Mouse (Mus musculus): ENCODE data around the gene Prkcd.

The Prkcd gene

DNA sequence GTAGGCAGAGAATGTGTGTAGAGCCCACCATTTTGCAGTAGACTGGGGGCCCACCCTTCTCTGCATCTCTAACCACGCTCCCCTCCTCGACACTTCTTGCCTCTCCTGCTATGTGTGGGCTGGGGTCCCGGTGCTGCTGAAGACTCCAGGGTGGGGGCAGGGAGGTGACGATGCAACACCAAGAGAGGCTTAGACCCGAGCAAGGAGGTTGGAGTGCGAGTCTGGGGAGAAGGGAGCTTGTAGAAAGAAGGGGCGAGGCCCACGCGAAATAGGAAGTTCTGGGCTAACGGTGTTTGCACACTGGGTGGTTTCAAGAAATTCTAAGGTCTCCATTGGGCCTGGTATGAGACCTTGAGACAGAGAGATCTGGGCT lies 76.2 kb downstream of the Prkcd start:
- ATAC-seq (ENCODE audit: insufficient number of reproducible peaks, low FRiP score, low TSS enrichment) = 0 out of 2 replicates have a peak, but pooled peaks have one; percentile 9

GRCm38 (mm10) chr14:30548965-30549776 lies 76.8 kb downstream of the Prkcd start:
- ATAC-seq (ENCODE audit: insufficient number of reproducible peaks, low FRiP score, low TSS enrichment) = peak; percentile 81

DNA sequence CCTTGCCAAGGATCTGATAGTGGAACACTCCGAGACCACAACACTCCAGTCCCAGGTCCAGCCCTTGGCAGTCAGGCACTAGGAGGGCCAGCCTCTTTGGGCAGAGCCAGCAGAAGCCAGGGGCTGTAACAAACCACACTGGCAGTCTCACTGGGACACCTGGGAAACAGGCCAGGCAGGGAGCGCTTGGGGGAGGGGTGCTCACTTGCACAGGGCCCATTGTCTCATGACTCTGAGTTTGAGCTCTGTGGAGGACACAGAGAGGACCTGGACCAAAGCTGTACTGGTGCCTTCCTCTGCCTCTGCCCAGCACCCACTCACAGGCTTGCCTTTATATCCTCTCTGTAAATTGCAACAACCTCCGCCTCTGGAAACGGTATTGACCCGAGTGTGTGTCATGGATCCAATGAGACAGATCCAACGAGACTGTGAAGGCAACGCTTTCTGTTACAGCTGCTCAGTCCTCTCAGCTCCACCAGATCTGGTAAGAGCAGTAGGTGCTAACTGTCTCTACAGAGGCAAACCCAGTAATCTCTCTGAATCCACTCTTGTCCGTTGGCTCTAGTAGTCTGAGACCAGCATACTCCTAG lies 77.8 kb downstream of the Prkcd start, which contains the start of gene Tkt:
TSS of gene Tkt (plus strand) at position 229 of the 590 bp plus-strand sequence.
- ATAC-seq (ENCODE audit: insufficient number of reproducible peaks, low FRiP score, low TSS enrichment) = 0 out of 2 replicates have a peak, but pooled peaks have one; percentile 26
